Mouse (Mus musculus) spleen, postnatal 10 days (tissue): ENCODE data around the gene Hipk2.

Source experiments
- DNase-seq, 2 experiments: peaks; one replicate each; pipeline ENCODE4 v3.0.0; 2021 to 2022; ENCODE audit warnings: low spot score in 2 of 2

Gene Hipk2

GRCm38 (mm10) chr6:38867291-38867690, 8.7 kb downstream of the Hipk2 start:
- no peak for DNase-seq

DNA sequence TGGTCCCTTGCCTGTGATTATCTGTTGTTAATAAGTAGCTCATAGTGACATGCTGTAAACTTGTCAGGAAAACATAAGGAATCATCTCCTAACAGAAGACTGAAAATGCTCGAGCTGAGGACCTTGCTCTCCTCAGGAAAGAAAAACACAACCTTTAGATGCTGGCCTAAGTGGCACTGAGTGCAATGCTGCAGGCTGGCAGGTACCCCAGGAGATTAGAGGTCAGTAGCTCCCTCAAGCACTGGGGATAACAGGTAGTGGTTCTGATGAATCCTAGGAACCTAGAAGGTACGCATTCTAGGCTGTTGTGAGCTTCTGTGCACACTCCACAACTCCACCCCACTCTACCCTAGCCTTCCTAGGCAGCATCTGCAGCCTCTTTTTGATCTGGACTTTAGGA, 9.2 kb downstream of the Hipk2 start:
- no peak for DNase-seq

- no peak for DNase-seq
These were observed 9.6 kb downstream of the Hipk2 start for GRCm38 (mm10) chr6:38866357-38866756.

- no peak for DNase-seq
These were observed 10.2 kb downstream of the Hipk2 start for GRCm38 (mm10) chr6:38865805-38866204.

DNA sequence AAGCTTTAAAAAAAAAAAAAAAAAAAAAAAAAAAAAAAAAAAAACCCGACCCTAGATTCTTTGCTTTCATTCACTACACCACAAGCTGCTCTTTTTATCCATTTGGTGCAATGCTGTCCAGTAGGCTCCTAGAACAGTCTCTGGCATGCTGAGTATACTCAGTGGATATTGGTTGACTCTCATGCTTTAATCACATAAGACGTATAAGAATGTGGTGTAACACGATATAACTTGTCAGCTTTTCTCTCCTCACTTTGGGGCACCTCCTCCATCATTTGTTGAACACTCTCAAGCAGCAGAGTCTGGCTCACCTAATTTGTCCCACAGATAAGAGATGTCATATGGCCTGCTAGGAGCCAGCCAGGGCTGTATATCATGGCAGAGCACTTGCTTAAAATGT, 12.4 kb downstream of the Hipk2 start:
- DNase-seq, result no peak

DNA sequence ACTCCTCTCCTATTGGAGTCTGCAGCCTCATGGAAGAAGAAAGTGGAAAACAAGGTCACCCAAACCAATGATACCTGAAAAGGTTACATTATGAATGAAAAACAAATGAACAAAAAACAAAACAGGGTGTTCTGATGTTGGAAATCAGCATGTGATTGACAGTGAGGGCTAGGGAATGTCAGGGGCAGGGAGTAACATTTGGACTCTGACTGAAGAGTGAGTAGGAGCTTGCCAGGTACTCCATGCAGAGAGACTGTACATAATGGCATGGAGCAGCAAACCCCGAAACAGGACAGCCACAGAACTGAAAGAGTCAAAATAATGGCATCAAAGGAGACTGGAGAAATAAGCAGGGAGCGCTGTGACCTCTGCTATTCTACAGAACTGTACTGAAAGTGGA, 15.7 kb downstream of the Hipk2 start:
- DNase-seq, result no peak

- no peak for DNase-seq
These were observed 16.1 kb downstream of the Hipk2 start for GRCm38 (mm10) chr6:38859819-38860218.

DNA sequence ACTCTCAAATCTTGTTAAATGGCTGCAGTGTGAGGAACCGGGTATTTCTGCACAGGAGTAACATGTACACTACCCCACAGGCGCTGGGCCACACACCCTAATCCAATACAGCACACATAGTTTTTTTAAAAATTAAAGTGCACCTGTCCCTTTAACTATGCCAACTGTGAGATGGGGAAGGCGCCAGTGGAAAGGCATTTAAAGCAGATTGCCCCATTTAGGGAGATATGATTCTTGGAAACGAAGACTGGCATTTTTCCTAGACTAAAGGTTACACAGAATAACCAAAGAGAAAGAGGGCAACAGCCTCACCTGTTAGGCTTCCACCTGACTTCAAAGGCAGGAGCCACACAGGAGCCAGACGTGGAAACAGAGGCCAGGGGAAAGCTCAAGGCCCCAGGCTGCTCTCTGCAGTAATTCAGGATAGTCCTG, 22.4 kb downstream of the Hipk2 start:
- no peak for DNase-seq

GRCm38 (mm10) chr6:38851740-38852139, 24.2 kb downstream of the Hipk2 start:
- no peak for DNase-seq

- DNase-seq, result no peak
These were observed 25.2 kb downstream of the Hipk2 start for GRCm38 (mm10) chr6:38850715-38851259.

DNA sequence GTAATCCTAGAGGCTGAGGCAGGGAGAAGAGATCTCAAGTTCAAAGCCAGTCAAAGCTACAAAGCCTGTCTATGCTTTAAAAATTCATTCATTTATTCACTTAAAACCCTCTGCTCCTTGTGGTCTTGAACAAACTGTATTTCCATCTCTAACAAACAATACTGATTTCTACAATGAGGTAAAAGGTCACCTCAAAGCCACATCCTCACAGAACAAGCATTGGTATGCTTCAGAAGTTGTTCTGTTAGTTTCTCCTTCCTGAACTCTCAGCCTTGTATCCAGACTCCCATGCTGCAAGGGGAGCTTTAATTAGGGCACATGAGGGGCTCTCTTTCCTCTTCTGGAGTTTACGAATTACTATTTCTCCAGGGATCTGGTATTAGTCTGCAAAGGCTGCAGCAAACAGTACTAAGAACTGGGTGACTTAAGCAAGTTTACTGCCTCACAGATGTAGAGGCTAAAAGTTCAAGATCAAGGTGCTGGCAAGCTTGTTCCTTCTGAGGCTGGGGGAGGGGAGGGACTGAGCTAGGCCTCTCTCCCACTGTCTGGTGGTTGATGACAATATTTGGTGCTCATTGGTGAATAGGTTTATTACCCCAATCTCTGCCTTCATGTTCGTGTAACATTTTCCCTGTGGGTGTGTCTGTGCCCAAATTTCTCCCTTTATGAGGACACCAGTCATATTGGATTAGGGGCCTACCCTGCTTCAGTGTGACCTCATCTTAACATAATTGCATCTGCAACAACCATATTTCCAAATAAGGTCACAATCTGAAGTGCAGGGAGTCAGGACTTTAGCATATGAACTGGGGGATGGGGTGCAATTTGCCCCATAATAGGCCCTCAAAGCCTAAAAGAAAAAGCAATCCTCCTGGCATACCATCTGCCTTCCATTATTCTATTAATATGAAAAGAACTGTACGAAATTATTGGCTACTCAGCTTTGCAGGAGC, 27.7 kb downstream of the Hipk2 start:
- DNase-seq, result no peak

DNA sequence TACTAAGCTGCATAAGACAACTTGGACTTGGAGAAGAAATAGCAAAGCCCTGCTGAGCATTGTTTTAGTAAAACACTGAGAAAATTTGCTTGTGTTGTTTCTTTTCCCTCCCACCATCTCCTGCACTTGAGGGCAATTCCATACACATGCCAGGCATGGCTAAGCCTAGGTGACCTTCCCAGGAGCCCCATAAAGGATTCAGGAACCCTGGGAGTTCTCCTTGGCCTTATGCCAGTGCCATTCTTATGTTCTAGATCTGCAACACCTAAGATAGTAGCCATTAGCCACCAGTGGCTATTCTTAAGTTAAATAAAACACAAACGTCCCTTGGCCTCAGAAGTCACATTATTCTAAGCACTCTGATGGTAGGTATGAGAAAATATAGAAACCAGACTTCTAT, 28.5 kb downstream of the Hipk2 start:
- DNase-seq, result no peak

- no peak for DNase-seq
These were observed 29.4 kb downstream of the Hipk2 start for GRCm38 (mm10) chr6:38846330-38847195.

DNA sequence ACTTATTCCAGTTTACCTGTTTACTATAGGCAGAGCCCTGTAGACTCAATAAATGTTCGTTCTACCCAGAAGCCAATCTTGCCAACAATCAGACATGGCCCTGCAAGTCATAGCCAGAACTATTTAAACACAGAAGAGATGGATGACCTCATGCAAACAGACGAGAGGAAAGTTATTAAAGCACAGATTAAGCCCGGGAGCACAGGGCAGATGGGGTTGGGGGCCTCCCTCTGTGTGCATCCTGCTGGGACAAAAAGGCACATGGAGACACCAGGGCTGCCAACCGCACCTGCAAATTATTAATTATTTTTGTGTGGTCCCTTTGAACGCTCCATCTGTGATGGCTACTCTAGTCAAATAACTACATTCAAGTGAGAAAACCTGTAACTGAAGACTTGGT, 30.1 kb downstream of the Hipk2 start:
- DNase-seq, result no peak

DNA sequence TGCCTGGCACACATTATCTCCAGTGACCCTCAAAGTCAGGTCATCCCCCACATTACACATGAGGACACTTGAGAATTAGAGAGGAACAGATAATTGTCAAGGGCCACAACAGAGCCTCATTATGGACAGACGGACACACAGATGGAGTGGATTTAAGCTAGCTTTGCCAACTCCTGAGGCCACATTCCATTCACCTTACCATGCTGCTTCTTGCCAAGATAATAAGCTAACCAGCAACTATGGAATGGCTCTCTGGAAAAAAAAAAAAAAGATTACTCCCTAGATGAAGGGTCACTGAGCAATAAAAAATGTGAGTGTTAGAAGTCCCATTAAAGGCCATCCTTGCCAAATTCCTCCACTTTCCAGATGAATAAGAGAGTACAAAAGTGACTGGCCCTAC, 30.8 kb downstream of the Hipk2 start:
- DNase-seq, result no peak

DNA sequence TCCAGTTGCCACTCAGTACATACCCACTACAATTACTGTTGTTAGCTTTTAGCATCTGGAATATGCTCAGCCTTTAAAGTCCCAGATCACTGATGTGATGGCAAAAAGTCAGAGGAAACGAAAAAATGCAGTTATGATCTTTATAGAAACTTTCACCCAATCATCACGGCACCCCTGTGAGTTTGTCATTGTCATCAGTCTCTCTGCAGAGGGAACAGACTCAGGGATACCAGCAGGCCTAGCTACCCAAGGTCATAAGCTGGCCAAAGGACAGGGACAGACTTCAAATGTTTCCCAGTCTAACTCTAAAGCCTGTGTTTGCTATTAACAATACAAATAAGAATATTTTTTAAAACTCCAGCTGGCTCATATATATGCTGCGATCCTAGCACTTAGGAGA, 34.4 kb downstream of the Hipk2 start:
- DNase-seq, result no peak

- no peak for DNase-seq
These were observed 35.2 kb downstream of the Hipk2 start for GRCm38 (mm10) chr6:38840780-38841179.

GRCm38 (mm10) chr6:38840380-38840779, 35.6 kb downstream of the Hipk2 start:
- no peak for DNase-seq

DNA sequence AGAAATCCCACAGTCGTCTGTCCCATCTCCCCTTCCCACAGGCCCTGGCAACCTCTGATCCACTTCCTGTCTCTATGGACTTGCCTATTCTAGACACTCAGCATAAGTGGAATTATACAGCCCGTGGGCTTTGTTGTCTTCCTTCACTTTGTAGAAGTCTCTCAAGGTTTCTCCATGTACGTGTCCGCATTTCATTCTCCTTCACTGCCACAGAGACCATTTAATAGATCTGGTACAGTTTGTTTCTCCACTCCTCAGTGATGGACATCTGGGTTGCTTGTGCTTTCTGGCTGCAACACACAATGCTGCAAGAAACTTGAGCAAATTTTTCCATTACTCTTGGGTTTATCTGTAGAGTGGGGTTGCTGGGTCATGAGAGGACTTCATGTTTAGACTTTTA, 36.1 kb downstream of the Hipk2 start:
- no peak for DNase-seq

DNA sequence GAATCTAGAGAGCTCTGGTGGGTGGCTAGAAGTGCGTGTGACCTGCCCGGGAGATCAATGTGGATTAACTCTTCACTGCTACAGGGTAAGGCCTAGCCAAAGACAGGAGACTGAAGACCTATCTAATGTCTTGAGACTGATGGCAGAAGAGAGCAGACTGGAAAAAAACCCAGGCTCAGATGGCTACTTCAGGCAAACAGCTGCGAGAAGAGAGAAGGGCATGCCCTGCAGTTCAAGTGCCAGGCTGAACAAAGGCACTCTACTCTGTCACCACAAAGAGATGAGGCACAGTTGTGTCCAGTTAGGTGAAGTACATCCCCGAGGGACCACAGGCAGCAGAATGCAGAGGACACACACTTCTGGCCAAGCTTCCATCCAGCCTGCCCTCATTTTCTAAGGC, 37.9 kb downstream of the Hipk2 start:
- no peak for DNase-seq

DNA sequence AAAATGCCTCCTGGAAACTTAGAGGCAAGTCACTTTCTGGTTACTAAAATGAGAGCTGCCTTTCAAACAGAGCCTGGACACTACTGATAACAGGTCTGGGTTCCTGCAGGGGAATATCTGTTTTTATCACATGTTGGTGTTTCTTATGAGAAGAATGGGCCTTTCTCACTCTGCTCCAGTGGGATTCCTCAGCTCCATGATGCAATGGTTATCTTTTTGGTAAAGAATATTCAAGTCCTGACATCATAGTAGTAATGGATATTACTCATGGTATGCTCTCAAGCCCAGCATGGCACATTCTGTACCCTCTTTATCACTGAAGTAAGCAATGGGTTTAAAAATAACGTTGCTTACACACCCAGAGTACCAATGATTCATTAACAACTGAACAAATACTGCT, 40.7 kb downstream of the Hipk2 start:
- no peak for DNase-seq

DNA sequence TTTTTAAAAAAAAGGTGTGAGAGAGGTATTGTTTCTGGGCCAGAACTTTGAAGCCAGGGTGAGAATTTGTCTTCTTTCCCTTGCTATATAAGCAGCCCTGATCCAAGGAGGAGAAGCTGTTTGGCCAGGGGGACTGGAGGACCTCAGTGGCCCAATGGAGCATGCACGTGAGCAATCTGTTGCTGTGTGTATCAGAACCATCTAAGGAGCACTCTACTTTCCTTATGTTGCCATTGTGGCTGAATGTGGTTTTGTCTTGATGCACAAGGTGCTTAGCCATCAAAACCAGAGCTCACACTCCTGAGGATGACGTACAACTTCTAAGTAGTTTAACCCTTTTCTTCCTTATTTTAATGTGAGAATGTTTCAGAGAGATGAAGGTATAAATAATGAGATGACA, 41.2 kb downstream of the Hipk2 start:
- DNase-seq, result no peak
